Mouse (Mus musculus): ENCODE data around the gene Bicdl1.

DNA sequence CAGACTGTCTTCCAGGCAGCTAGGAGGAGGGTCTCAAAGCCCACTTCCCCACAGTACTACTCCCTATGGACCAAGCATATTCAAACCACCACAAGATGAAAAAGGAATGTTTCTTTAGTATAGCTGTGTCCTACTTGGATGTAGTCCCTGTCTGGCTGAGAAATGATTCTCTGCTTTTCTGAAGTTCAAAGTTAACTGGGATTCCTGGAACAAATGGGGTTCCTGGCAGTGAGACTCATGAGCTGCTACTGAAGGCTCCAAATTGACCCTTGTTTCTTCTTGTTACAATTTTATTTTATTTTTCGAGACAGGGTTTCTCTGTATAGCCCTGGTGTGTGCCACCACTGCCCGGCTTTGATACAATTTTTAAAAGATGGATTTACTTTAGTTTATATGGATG, 32.6 kb upstream of the Bicdl1 start:
- TF ChIP-seq CTCF (IDR thresholded peaks at IDR 0.05; ENCODE audit: extremely low read depth, insufficient read depth, low read length), result no peak
- TF ChIP-seq POLR2A (IDR thresholded peaks at IDR 0.05; ENCODE audit: extremely low read depth, insufficient read depth, low read length), result no peak

Measured in cortical plate, adult 2 months (tissue).